Comparison of ENCODE assay signal across 8 mouse cellular contexts in the genomic region with DNA sequence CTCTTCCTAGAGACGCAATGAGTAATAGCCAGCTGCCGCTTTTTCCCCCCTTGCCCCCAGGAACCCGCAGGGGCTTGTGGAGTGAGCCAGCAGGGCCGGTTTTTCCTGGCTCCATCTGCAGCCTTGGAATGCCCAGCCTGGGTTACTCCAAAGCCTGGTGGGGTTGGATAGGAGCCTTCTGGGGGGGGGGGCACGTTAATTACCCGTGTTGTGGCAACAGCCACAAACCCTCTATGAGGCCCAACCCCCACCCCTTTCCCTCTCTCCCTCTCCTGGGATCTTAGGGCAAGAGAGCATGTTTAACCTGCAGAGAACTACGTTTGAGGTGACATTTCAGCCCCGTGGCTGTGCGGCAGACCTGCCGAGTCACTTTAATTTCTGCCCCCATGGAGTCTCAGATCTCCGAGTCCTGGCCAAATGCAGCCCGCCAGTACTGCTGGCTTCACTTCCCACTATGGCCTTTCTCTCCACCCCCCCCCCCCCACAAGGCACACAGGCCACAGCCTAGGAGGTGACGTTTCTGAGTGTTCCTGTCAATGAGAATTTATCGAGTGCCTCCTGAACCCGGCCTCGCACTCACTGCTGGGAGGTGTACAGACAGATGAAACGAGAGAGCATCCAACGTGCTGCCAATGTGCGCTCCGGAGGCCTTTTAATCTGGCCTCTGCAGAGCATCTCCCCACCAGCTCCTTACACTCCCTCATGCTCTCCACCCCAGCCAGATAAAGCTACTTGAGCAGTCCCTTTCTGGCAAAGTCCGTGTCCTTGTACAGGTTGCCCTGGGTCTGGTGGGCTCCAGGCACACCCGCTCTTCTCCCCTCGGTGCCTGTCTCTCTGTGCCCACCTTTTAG. TPM values are rescaled to one million over a fixed set of nuclear protein-coding genes. Genes with fewer than 3 reads are reported as not detected.
DNase-seq lines count a peak whose midpoint lies in the region; ATAC-seq lines count a peak whose summit lies in the region.

No protein-coding gene starts in this region.

- H3K9ac ChIP-seq in embryonic facial prominence, embryonic 14.5 days (ENCODE audit: low read depth, low read length): no peak overlapping the region
- peak overlapping the region; percentile 86; the same call in 1 of the 2 replicates for H3K9ac ChIP-seq in midbrain, embryonic 12.5 days (replicated peaks)

- H3K27me3 ChIP-seq in embryonic facial prominence, embryonic 14.5 days (replicated peaks; ENCODE audit: control insufficient read depth, insufficient read depth, low read length): no peaks in the 10 kb centered on the region
- H3K27me3 ChIP-seq in midbrain, embryonic 12.5 days: peaks cover 6% of the 10 kb centered on the region

- H3K4me2 ChIP-seq in embryonic facial prominence, embryonic 14.5 days (ENCODE audit: low read depth, low read length): peak overlapping the region; percentile 99
- H3K4me2 ChIP-seq in midbrain, embryonic 12.5 days (replicated peaks): peak overlapping the region; percentile 96

- H3K36me3 ChIP-seq in embryonic facial prominence, embryonic 14.5 days (ENCODE audit: control insufficient read depth, insufficient read depth, low read length): no peaks in the 10 kb centered on the region
- no peaks in the 10 kb centered on the region for H3K36me3 ChIP-seq in midbrain, embryonic 12.5 days

- peak overlapping the region; percentile 64 for H3K4me3 ChIP-seq in embryonic facial prominence, embryonic 14.5 days (ENCODE audit: low read depth, low read length)
- peak overlapping the region; percentile 69 for H3K4me3 ChIP-seq in midbrain, embryonic 12.5 days

- WGBS in embryonic facial prominence, embryonic 14.5 days: 36% methylated on average over 23 of the region's 23 CpGs
- 23% methylated on average over 23 of the region's 23 CpGs for WGBS in midbrain, embryonic 12.5 days

- no peaks in the 10 kb centered on the region for H3K9me3 ChIP-seq in embryonic facial prominence, embryonic 14.5 days (ENCODE audit: control insufficient read depth, low read length)
- no peaks in the 10 kb centered on the region for H3K9me3 ChIP-seq in midbrain, embryonic 12.5 days

- peak; percentile 67 for DNase-seq in cerebellum, adult 9-11 months
- peak; percentile 12 for DNase-seq in 3T3-L1 (ENCODE audit: low read depth, low spot score)
- peak; percentile 80 for DNase-seq in embryonic facial prominence, embryonic 14.5 days (ENCODE audit: low spot score)
- DNase-seq in kidney, adult 9 months: peak; percentile 58
- no peak for DNase-seq in ovary, postnatal 14 days (ENCODE audit: low spot score)
- no peak for DNase-seq in frontal cortex, postnatal 25 days (ENCODE audit: low spot score in 2 of 2)

- no peak for ATAC-seq in cerebellum, adult (ENCODE audit: insufficient number of reproducible peaks, low FRiP score, low TSS enrichment)
- no peak for ATAC-seq in embryonic facial prominence, embryonic 14.5 days (ENCODE audit: low read depth)
- ATAC-seq in midbrain, embryonic 12.5 days (ENCODE audit: low FRiP score, low read depth): no peak

- H3K4me1 ChIP-seq in embryonic facial prominence, embryonic 14.5 days (ENCODE audit: control insufficient read depth, insufficient read depth, low read length): peaks cover 41% of the 10 kb centered on the region
- H3K4me1 ChIP-seq in midbrain, embryonic 12.5 days: peaks cover 86% of the 10 kb centered on the region

- H3K27ac ChIP-seq in embryonic facial prominence, embryonic 14.5 days (replicated peaks; ENCODE audit: low read depth, low read length): peak overlapping the region; percentile 86
- peak overlapping the region; percentile 97 for H3K27ac ChIP-seq in midbrain, embryonic 12.5 days (replicated peaks)

RNA-seq across cellular contexts. Expression of a gene that starts 49.1 kb away (rescaled TPM):
- polyA plus RNA-seq in embryonic facial prominence, embryonic 14.5 days (2014; fragmentation: Nextera tagmentation; extraction: Ambion mirVana): 82.7 and 94.0 TPM in 2 replicates
- polyA plus RNA-seq in midbrain, embryonic 12.5 days (2016; fragmentation: Nextera tagmentation; extraction: Ambion mirVana): 73.7 and 84.8 TPM in 2 replicates

Comparison
In these comparisons a context has a peak if more than half of its experiments do, and no peak if none do; other contexts are left out.
1. DNase-seq: peak in cerebellum, adult 9-11 months (single experiment), 3T3-L1 (single experiment), embryonic facial prominence, embryonic 14.5 days (single experiment) and kidney, adult 9 months (single experiment); none in ovary, postnatal 14 days (single experiment) and frontal cortex, postnatal 25 days (0 of 2).